38 mouse cellular contexts compared by ENCODE assay signal in the genomic region with DNA sequence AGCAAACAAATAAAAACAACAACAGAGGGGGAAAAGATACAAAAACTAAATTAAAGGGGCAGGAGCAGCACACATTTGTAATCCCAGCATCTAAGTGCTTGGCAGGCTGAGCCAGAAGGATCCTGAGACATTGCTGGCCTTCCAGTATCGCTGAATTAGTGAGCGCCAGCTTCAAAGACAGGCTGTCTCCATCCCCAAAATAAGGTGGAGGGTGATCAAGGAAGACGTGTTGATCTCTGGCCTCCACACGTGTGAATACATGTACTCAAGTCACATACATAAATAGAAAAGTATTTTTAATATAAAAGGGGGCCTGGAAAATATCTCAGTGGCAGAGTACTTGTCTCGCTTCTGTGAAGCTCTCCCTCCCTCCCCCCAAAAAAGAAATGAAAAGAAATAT. TPM values are rescaled to one million over a fixed set of nuclear protein-coding genes. Genes with fewer than 3 reads are reported as not detected.
"Had no signal": no experiment of that assay in that cellular context is flagged by ENCODE, and none has a peak within 500 bp of the region (broad histone marks: within the 10 kb centered on the region; RNA-seq: fewer than 3 reads in every experiment).

No protein-coding gene starts in this region.

- H3K4me2 ChIP-seq: heart, embryonic 11.5 days; heart, embryonic 12.5 days; heart, embryonic 13.5 days; heart, embryonic 15.5 days; hindbrain, embryonic 12.5 days; hindbrain, embryonic 13.5 days; hindbrain, embryonic 14.5 days; hindbrain, embryonic 15.5 days; intestine, embryonic 15.5 days; kidney, embryonic 15.5 days had no signal

- H3K9me3 ChIP-seq: heart, embryonic 12.5 days; heart, embryonic 13.5 days; heart, embryonic 15.5 days; hindbrain, embryonic 10.5 days; hindbrain, embryonic 12.5 days; hindbrain, embryonic 13.5 days; intestine, embryonic 15.5 days; kidney, embryonic 15.5 days had no signal

- H3K27ac ChIP-seq: heart, embryonic 13.5 days; heart, embryonic 15.5 days; hindbrain, embryonic 10.5 days; hindbrain, embryonic 12.5 days; hindbrain, embryonic 13.5 days; hindbrain, embryonic 14.5 days; hindbrain, embryonic 15.5 days; hindbrain, postnatal 0 days; intestine, embryonic 15.5 days; kidney, embryonic 15.5 days; kidney, postnatal 0 days; layer of hippocampus, adult 2 months; left cerebral cortex, adult 2 months had no signal

- H3K4me3 ChIP-seq: heart, embryonic 12.5 days; heart, embryonic 13.5 days; heart, embryonic 15.5 days; hindbrain, embryonic 10.5 days; hindbrain, embryonic 12.5 days; hindbrain, embryonic 13.5 days; hindbrain, embryonic 15.5 days; intestine, embryonic 15.5 days; kidney, embryonic 15.5 days; layer of hippocampus, adult 2 months; left cerebral cortex, adult 2 months had no signal

- H3K36me3 ChIP-seq: heart, embryonic 12.5 days; heart, embryonic 13.5 days; heart, embryonic 15.5 days; hindbrain, embryonic 10.5 days; hindbrain, embryonic 12.5 days; hindbrain, embryonic 13.5 days; hindbrain, embryonic 15.5 days; intestine, embryonic 15.5 days; kidney, embryonic 15.5 days had no signal

- DNase-seq: heart, postnatal 10 days; heart, postnatal 14 days; heart, postnatal 36 days; heart, postnatal 4 days; kidney, adult 11 months; kidney, adult 18-20 months; kidney, adult 2 months; kidney, adult 8-10 months; kidney, adult 9 months; kidney, postnatal 10 days; kidney, postnatal 14 days; kidney, postnatal 25 days; kidney, postnatal 36 days; kidney, postnatal 4 days; layer of hippocampus, adult 9-11 months; layer of hippocampus, postnatal 36 days had no signal

- ATAC-seq: hindbrain, embryonic 16.5 days; hindbrain, postnatal 0 days; inflammation-experienced regulatory T-cells, adult 6 months; intestine, embryonic 15.5 days; intestine, embryonic 16.5 days; intestine, postnatal 0 days had no signal

- H3K4me1 ChIP-seq: hindbrain, embryonic 15.5 days had no signal

- H3K9ac ChIP-seq: heart, embryonic 12.5 days; heart, embryonic 13.5 days; heart, embryonic 15.5 days; hindbrain, embryonic 12.5 days; hindbrain, embryonic 13.5 days; hindbrain, embryonic 14.5 days; hindbrain, embryonic 15.5 days; intestine, embryonic 15.5 days; kidney, embryonic 15.5 days had no signal

RNA-seq across cellular contexts. Expression of a gene that starts 15.1 kb away (rescaled TPM):
- polyA plus RNA-seq: heart, embryonic 11.5 days; heart, embryonic 12.5 days; heart, embryonic 13.5 days; heart, embryonic 14.5 days; heart, embryonic 15.5 days; heart, embryonic 16.5 days; heart, postnatal 0 days; hindbrain, embryonic 13.5 days; hindbrain, embryonic 14.5 days; hindbrain, embryonic 16.5 days; hindbrain, postnatal 0 days; inflammation-experienced regulatory T-cells, adult 6 months; kidney, adult 2 months; kidney, postnatal 0 days had no signal
